In genomic region chr2:70723610-70724243, GRCm38 (mm10) we compare ENCODE assay signal across 28 mouse cellular contexts.
"Had no signal": no experiment of that assay in that cellular context is flagged by ENCODE, and none has a peak within 500 bp of the region (broad histone marks: within the 10 kb centered on the region; RNA-seq: fewer than 3 reads in every experiment).

No protein-coding gene starts in this region.

- H3K27ac ChIP-seq: embryonic facial prominence, embryonic 10.5 days; embryonic facial prominence, embryonic 12.5 days; embryonic facial prominence, embryonic 13.5 days; embryonic facial prominence, embryonic 15.5 days; forebrain, embryonic 10.5 days; forebrain, embryonic 12.5 days; forebrain, embryonic 13.5 days; forebrain, embryonic 15.5 days; gastrocnemius, adult 2 months; heart, adult 2 months had no signal

- H3K4me2 ChIP-seq: embryonic facial prominence, embryonic 12.5 days; embryonic facial prominence, embryonic 13.5 days; embryonic facial prominence, embryonic 15.5 days; forebrain, embryonic 12.5 days; forebrain, embryonic 13.5 days; forebrain, embryonic 15.5 days had no signal

- H3K9me3 ChIP-seq: embryonic facial prominence, embryonic 10.5 days; embryonic facial prominence, embryonic 12.5 days; embryonic facial prominence, embryonic 13.5 days; embryonic facial prominence, embryonic 15.5 days; forebrain, embryonic 10.5 days; forebrain, embryonic 12.5 days; forebrain, embryonic 13.5 days; forebrain, embryonic 15.5 days had no signal

- H3K27me3 ChIP-seq: embryonic facial prominence, embryonic 12.5 days; embryonic facial prominence, embryonic 13.5 days; embryonic facial prominence, embryonic 15.5 days; forebrain, embryonic 12.5 days; forebrain, embryonic 13.5 days; forebrain, embryonic 15.5 days had no signal

- H3K9ac ChIP-seq: embryonic facial prominence, embryonic 12.5 days; embryonic facial prominence, embryonic 13.5 days; embryonic facial prominence, embryonic 15.5 days; forebrain, embryonic 12.5 days; forebrain, embryonic 13.5 days; forebrain, embryonic 15.5 days; forebrain, postnatal 0 days had no signal

- H3K4me3 ChIP-seq: embryonic facial prominence, embryonic 10.5 days; embryonic facial prominence, embryonic 12.5 days; embryonic facial prominence, embryonic 13.5 days; embryonic facial prominence, embryonic 15.5 days; erythroblast, embryonic 14.5 days; forebrain, embryonic 10.5 days; forebrain, embryonic 12.5 days; forebrain, embryonic 13.5 days; forebrain, embryonic 15.5 days; gastrocnemius, adult 2 months; heart, adult 2 months had no signal

- DNase-seq: cerebellum, adult 8-10 months; cerebellum, adult 9-10 months; cerebellum, adult 9-11 months; cerebellum, postnatal 10 days; cerebellum, postnatal 14 days; cerebellum, postnatal 25 days; cerebellum, postnatal 36 days; embryo, embryonic 11 days; forebrain, postnatal 0 days; gastrocnemius, adult 2 months; gastrocnemius, postnatal 10 days; gastrocnemius, postnatal 14 days; gastrocnemius, postnatal 25 days; gastrocnemius, postnatal 36 days; heart, adult 11 months; heart, adult 18-20 months; heart, adult 2 months had no signal

- H3K4me1 ChIP-seq: embryonic facial prominence, embryonic 10.5 days; embryonic facial prominence, embryonic 12.5 days; embryonic facial prominence, embryonic 13.5 days; embryonic facial prominence, embryonic 15.5 days; forebrain, embryonic 10.5 days; forebrain, embryonic 12.5 days; forebrain, embryonic 13.5 days; forebrain, embryonic 15.5 days had no signal

- ATAC-seq: forebrain, embryonic 13.5 days; forebrain, embryonic 14.5 days; forebrain, embryonic 15.5 days; forebrain, embryonic 16.5 days; forebrain, postnatal 0 days had no signal
